Mouse (Mus musculus) CD4-positive, CD25-positive, alpha-beta regulatory T cell, adult 4 months (primary cell): ENCODE measurements around the gene Opn1sw. TPM values are rescaled to one million over a fixed set of nuclear protein-coding genes. Genes with fewer than 3 reads are reported as not detected.

Source experiments
- ATAC-seq: one replicate; pipeline ENCODE4 v1.8.0; 2017
- polyA plus RNA-seq, 2 experiments: library from polyadenylated mRNA; unstranded; fragments of 100-300 nt; shearing (Covaris generic); gene quantifications; one replicate each; pipeline ENCODE4 v1.2.1; 2017

Gene Opn1sw
- polyA plus RNA-seq, result under 1 TPM; 0.38 to 0.62 TPM

DNA sequence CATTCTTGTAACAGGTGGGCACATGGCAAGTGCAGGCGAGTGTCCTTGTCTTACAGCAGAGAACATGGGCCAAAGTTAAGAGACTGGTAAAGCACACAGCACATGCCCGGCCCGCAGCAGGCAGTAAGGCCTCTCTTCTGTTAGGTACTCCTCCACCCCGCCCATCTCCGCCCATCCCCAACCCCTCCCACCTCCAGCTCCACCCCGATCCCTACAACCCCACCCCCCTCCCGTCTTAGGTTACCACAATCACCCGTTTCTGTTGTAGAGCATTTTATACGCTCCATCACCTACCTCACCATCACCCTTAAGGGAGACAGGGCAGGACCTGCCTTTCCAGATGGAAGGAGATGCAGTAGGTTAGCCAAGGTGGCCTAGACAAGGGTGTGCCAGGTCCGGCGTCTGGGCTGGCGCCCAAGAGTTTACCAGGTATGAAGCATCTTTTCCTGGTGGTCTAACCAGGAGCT lies at the start of gene Opn1sw:
Gene Opn1sw (minus strand): TSS at position 417 of the 467 bp plus-strand sequence.
- no peak for ATAC-seq

DNA sequence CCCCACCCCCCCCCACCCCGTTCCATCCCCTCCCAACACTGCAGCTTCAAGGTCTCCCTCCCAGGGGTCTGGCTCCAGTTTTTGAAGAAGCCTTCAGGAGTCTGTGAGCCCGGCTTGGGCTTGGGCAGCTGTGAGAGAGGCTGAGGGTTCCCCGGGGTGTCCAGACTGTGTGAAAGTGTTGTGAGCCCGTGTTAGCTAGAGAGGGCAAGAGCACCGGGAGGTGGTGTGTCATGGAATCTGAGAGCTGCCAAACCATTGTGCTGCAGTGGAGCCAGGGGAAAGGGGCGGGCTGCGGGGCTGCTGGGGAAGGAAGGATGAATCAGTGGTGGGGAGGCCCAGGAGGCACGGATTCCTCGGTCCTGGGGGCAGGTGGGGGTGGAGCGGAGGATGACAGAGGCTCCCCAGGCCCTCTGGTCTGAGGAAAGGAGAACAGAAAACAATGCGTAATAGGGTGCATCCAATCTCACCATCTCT lies 48.2 kb upstream of the Opn1sw start:
- no peak for ATAC-seq

DNA sequence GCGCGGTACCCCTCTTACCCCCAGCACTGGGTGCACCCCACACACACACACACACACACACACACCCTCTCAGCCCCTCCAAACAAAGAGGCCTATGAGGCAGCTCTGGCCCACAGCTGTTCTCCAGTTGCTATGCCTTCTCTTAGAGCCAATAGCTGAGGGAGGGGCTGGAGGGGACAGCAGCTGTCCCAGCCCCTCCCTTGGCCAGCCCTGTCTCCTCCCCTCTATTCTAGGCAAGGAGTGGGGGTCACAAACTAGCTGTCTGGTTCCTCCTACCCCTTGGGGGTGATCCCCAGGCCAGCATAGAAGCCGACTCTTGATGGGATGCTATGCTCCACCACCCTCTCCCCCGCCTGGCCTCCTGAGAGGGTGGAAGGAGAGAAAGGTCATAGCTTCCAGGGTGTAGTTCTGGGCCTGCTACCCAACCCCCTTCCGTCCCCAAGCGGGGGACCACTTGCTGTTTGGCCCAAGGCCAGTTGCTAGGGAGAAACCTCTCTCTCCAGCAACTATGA lies 47.7 kb upstream of the Opn1sw start:
- ATAC-seq, result no peak

DNA sequence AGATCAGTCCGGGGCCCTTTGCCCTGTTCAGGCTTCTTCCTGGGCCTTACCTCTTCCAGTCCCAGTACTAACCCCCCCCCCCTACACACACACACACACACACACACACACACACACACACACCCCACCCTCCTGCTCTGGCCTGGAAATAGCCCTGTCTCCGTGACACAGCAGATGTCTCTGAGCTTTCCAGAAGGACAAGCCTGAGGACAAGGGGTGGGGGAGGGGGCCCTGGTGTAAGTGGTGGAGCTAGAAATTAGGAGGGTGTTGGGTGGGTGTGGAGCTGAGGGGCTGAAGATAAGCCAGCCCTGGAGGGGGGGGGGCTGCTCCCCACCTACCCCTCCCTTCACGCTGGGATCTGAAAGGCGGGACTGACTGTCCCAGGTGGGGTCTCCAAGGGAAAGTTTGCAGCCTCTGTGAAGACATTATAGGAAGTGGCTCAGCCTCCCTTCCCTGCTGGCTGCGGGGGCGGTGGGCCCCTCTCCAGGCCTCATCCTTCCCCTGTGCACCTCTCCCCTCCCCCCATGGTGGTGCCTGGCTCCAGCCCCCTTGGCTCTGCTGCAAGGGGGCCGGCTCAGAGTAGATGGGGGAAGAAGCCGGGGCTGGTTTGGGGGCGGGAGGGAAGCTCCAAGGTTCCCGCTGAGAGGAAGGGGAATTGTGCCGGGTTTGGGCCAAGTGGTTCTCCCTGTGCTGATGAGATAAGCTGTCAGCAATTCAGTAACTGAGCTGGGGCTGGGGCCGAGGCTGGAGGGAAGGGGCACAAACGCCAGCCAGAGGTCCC lies 46.8 kb upstream of the Opn1sw start:
- ATAC-seq, result no peak

DNA sequence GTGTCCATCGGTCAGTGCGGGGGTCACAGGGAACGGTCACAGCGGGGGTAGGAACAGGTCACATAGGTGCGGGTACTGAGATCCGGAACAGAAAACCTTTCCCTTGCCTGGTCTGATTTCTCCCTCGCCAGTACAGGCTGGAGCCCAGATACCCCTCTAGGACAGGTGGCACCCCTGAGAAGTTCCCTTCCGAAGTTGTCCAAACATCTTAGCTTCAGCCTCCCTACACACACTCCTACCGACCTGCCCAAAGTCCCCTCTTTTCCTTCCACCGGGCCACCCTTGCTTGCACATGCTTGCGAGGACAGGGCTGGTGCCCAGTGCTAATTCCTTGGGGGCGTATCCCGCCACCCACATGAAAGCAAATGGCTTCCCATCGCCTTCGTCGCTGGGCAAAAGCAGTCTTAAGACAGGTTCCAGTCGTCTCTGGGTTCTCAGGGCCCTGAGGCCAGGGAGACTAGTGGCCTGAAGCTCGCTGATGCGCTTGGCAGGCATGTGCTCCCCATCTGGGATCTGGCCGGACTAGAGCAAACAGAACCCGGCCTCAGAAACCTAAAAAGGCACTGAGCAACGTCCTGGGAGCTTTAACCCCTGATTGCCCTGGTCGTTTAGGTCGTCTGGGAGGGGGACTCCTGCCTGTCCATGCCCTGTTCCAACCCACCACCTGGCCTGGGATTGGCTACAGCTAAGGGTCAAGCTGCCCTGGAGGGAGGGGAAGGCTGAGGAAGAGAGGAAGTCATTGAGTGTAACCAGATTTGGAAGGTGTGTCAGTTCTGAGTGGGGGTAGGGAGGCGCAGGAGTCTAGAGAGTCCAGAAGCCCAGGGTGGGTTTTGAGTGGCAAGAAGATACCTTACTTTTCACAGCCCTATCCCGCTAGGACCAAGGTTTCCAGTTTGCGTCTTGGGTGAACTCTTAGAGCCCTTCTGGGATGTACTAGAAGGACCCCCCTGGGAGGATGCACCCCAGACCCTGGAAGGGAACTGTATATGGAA lies 45.8 kb upstream of the Opn1sw start:
- no peak for ATAC-seq

DNA sequence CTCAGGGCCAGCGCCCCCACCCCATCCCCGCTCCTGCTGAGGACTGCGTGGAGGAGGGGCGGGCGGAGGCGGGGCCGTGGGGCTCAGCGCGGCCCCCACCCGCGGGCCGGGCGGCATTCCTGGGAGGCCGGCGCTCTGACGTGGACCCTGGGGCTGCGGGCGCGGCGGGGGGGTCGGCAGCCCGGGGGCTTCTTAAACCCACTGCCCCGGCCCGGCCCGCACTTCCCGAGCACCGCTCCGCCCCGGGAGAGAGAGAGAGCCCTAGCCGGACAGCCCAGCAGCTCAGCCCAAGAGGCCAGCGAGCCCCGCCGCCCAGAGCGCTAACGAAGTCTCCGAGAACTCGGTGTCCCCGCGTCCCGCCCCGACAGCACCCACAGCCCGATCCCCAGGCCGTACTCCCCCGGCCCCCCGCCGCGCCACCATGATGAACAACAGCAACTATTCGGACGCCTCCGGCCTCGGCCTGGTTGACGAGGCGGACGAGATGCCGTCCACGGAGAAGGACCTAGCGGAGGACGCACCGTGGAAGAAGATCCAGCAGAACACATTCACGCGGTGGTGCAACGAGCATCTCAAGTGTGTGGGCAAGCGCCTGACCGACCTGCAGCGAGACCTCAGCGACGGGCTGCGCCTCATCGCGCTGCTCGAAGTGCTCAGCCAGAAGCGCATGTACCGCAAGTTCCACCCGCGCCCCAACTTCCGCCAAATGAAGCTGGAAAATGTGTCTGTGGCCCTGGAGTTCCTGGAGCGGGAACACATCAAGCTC lies 45.0 kb upstream of the Opn1sw start, which contains the start of gene Flnc:
Gene Flnc (plus strand): TSS at position 219 of the 766 bp plus-strand sequence.
- no peak for ATAC-seq

DNA sequence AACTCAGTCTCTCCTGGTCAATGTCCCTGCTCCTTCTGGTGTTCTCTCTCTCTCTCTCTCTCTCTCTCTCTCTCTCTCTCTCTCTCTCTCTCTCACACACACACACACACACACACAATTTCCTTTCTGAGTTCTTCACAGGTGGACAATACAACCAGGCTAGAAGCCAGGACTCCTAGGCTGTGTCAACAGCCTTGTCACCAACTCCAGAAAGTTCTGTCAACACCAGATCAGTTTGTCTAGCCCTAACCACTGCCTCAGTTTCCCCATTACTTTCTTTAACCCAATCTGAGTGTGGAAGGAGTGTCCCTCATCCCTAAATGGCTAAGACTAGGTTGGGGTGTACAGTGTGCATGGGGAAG lies 44.4 kb upstream of the Opn1sw start:
- no peak for ATAC-seq

DNA sequence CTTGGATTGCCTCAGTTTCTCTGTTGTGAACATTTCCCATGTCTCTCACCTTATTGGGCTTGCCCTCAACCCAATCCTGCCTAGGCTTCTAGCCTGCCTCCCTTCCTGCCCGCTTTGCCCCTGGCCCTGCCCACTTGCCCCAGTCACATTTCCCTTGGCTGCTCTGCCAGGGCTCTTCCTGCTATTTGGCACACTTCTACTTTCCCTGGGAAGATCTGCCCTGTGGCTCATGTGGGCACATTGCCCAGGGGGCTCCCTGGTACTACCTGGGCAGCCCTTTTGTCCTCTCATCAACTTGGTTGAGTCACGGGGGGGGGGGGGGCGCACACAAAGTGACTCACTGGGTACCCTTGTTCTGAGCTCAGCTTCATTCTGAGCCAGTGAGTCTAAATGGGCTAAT lies 43.9 kb upstream of the Opn1sw start:
- no peak for ATAC-seq

DNA sequence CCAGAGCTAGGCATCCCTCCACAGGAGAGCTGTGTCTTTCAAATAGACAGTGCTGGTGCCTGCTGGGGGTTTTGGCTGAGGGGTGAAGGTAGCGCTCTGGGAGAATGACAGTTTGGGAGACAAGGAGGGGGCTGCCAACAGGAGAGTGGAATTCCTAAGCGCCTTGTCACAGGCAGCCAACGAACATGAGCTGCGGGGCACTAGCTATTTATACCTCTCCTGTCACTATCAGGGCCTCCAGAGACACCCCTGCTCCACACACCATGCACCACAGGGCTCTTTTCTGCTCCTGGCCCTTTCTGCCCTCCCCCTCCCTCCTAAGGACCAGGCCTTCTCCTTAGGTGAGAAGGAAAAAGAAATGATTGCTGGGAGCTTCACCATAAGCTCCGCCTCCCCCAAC lies 43.2 kb upstream of the Opn1sw start:
- no peak for ATAC-seq

DNA sequence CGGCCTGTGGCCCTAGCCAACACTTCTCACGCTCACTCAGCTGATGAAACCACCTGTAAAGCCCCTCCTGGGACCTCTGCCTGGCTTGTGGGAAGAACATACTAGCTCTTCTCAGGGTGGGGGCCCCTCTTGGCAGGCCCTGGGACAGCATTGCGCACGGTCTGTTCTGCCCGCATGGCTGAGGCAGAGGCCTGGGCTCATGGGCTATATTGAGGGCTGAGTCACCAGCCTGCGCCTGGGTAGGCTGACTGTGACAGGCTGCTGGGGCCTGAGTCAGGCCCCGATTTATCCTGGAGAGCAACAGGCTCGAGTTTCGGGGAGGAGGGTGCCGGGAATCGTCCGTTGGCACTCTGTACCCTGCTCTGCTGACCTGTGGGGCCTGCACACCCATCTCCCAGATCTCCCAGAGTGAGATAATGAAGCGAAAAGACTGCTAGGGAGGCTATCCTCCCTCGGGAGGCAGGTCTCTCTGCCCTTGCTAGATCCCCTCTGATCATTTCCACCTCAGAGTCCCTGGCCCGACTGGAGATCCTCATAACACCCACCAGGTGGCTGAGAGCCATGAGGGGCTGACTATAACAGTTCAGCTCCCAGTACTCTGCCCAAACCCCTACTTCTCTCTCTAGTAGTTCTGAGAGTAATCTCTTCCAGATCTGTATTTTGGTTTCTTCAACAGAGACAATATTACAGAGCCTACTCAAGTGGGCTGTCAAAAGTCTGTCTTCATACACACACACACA lies 42.6 kb upstream of the Opn1sw start:
- no peak for ATAC-seq

DNA sequence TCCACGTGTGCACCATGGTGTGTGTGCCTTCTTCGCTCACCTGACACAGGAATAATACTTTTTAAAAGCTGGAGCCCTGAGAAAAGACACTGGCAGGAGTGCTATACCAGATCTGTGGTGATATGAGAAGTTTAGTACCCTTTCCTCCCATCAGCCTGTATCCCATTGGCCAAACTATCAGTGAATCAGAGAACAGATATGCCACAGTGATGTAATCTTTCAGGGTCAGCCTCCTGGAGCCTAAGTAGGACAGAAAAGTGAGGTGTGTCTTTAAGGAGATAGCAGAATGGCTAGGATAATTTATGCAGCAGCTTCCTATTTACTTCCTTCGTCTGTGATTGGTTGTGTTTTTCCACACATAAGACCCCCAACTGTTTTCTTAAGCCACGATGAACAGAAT lies 39.9 kb upstream of the Opn1sw start:
- ATAC-seq, result no peak

DNA sequence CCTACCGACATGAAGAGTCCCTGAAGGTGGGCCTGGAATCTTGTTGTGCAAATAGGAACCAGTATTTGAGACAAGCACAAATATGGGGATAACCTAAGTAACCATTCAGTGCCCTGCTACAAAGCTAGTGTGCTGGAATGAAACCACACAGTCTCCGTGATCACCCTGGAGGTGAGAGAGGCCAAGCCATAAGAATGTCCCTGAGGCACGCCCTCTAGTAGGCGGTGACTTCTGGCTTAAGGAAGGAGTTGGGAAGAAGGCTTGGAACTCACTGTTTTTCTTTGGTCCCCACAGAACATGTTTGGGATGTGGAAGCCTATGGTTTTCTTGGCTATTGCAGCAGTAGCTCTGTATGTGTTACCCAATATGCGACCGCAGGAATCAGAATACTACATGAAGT lies 38.1 kb upstream of the Opn1sw start:
- ATAC-seq, result no peak

DNA sequence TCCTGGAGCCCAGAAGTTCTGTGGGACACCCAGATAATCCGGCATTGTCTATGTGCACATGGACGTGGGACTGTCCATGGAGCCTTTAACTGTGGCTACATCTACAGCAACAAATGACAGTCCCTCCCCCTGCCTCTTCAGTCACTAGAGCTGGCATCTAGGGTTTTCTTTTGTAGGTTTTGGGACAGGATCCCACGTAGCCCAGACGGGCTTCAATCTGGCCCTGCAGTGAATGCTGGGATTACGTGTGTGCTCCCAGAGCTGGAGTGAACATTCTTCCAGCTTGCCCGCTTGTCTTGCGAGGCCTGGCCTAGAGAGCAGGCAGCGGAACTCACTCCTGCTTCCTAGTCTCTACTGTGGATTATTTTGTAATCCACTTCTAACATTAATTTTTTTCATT lies 36.9 kb upstream of the Opn1sw start:
- no peak for ATAC-seq

DNA sequence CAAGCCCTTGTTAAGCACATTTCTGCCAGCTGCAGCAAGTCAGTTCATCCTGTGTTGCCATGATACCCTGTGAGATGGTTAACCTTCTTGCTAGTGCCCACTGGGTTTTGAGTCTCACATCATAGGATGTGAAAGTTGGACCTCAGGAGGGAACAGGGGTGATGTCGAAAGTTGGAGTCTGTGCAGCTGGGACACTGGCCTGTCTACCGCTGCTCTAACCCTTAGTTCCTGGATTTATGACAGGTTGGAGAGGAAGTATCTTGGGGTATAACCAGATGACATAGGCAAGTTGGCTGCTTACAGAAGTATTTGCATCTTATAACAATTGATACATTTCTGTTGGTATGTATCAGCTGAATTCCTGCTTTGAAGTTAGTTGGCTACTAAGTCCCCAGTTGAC lies 32.3 kb upstream of the Opn1sw start:
- no peak for ATAC-seq

DNA sequence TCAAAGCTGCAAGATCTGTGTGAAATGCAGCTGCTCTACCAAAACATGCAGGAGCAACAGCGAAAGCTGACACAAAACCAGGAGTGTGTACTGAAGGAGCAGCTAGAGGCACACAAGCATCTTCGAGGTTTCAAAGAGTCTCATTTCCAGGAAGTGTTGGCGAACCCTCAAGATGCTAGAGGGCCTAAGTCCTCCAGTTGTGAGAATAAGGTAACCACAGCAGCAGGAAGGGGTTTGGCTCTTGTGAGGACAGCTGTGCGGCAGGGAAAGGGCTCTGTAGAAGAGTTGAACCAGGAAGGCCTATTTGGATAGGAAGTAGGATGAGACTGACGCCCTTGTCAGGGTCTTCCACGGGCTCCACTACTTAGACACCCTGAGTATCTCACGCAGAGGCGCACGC lies 27.2 kb upstream of the Opn1sw start:
- peak; percentile 75 for ATAC-seq

DNA sequence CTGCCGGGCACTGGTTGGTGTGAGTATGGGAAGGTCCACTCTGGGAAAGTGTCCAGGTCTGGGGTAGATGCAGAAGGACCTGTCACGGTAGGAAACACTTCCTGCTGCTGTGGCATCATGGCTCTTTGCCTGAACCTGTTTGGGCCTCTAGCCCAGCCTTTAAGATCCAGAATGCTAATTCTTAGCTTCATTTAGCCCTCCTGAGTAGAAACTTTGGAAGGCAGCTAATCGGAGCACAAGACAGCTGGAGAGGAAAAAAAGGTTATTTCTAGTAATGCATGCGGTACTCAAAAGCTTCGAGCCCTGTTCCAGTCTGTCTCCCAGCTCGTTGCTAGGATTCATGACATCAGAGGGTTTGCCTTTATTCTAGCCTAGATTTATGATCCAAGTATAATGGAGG lies 18.1 kb upstream of the Opn1sw start:
- no peak for ATAC-seq

DNA sequence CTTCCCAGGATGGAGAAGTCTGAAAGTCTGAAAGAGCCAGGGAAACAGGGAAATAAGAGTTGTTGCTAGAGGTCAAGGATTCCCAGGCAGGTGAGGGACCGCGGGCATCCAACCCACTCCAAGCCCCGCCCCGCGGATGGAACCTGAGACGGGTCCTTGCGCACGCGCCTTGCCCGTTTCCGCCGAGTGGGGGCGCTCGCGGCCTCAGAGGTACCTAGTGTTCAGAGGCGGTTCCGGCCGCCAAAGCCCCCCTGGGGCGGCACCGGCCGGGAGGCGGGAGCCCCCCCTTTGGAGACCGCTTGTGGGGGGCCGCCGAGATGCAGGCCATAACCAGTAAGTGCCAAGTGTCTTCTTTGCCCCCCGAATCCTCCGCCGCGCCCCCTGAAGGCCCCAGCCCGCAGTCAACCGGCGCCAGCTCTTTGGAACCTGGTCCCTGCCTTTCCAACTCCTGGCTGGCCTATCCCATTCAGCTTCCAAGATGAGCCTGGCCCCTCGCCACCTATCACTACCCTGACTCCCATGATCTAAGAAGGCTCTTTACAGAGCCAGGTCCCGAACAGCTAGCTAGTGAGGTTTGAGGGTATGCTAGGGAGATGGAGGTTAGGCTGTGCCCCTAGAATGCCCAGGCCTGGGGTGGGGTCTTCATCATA lies 14.6 kb upstream of the Opn1sw start:
- no peak for ATAC-seq

DNA sequence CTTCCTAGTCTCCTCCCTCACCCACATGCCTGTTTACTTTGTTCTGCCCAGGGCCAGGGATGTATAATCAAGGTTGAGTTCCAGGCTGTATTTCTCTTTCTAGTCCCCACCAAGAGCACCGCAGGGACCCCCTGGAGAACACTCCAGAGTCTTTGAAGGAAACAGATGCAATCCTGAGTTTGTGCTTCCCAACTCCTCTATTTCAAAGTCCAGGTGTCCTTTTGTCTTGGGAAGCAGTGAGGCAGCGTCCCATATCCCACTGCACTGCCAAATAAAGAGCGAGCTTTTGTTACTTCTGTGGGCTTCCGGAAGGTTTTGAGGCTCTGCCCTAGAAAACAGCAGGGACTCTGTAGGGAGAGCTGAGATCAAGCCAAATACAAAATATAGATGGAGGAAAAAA lies 11.6 kb upstream of the Opn1sw start:
- no peak for ATAC-seq

DNA sequence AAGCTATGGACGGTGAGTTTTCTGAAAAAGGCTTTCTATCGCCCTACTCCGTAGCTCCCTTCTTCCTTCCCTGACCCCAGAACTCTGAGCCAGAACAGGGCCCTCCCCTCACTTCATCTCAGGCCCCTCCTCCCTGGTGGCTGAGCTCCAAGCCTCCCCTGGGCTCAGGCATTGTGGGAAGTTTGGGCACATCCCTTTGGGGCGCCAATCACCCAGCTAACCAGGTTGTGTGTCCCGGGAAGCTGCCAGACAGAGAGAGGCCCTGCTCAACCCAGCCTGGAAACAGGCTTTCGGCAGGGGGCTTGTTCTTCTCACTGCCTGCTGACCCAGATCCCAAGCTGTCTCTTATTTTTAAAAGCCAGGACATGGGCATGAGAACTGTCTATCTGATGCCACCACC lies 9.3 kb upstream of the Opn1sw start:
- ATAC-seq, result no peak

DNA sequence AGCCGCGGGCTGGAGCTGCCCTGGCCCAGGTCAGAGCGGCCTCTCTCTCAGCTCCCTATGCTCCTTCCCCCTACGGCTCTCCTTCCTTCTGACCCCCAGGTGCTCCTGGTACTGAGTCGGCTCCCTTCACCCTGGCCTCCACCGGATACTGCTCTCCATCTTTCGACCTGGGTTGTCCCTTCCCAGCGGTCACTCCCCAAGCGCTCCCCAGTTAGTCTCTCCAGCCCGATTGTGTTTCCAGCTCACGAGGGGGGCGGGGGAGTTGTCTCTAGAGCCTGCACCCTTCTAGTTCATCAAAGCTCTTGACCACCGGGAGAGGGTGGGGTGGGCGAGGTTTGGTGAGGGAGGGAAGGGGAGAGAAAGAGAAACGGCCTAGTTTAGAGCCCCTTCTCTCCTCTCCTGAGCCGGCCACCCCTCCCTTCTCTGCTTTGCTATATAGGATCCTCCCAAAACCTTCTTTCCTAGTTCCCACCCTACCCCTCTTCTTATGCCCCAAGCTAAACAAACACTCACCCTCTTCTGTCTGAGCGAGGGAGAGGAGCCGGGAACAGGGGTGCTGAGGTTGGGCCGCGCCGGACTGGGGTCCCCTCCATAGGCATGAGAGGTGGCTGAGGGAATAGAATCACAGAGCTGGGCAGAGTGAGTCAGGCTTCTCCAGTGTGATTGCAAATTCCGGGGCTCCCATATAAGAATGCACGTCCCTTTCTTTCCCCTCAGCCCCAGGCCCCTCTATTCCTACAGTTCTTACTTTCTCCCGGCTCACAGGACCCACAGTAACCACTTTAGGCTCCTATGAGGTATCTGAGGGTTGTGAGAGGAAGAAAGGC lies 8.7 kb upstream of the Opn1sw start:
- no peak for ATAC-seq
